ENCODE assay signal across 15 mouse cellular contexts in genomic region chr13:110594630-110595029, GRCm38 (mm10).
"Had no signal": no experiment of that assay in that cellular context is flagged by ENCODE, and none has a peak within 500 bp of the region (broad histone marks: within the 10 kb centered on the region; RNA-seq: fewer than 3 reads in every experiment).

No protein-coding gene starts in this region.

- DNase-seq: retina, postnatal 1 day; right cerebral cortex, adult 18-20 months; right cerebral cortex, postnatal 14 days; right cerebral cortex, postnatal 25 days; right cerebral cortex, postnatal 4 days; spleen, adult 18-20 months; thymus, adult 18-20 months; thymus, adult 2 months; thymus, postnatal 14 days; thymus, postnatal 25 days; thymus, postnatal 36 days; thymus, postnatal 4 days had no signal

- H3K27me3 ChIP-seq: neural tube, embryonic 12.5 days; neural tube, embryonic 13.5 days; neural tube, embryonic 15.5 days had no signal

- H3K9me3 ChIP-seq: neural tube, embryonic 12.5 days; neural tube, embryonic 13.5 days; neural tube, embryonic 15.5 days had no signal

- H3K4me2 ChIP-seq: neural tube, embryonic 12.5 days; neural tube, embryonic 13.5 days; neural tube, embryonic 15.5 days had no signal

- H3K27ac ChIP-seq: neural tube, embryonic 12.5 days; neural tube, embryonic 13.5 days; neural tube, embryonic 15.5 days had no signal

- H3K36me3 ChIP-seq: neural tube, embryonic 12.5 days; neural tube, embryonic 13.5 days; neural tube, embryonic 15.5 days had no signal

- H3K4me3 ChIP-seq: neural tube, embryonic 12.5 days; neural tube, embryonic 13.5 days; neural tube, embryonic 15.5 days had no signal

- H3K4me1 ChIP-seq: neural tube, embryonic 12.5 days; neural tube, embryonic 15.5 days had no signal

- H3K9ac ChIP-seq: neural tube, embryonic 12.5 days; neural tube, embryonic 13.5 days; neural tube, embryonic 15.5 days had no signal
